16 mouse cellular contexts compared by ENCODE assay signal in genomic region chr13:54153672-54154218, GRCm38 (mm10). TPM values are rescaled to one million over a fixed set of nuclear protein-coding genes. Genes with fewer than 3 reads are reported as not detected.
DNase-seq lines count a peak whose midpoint lies in the region; ATAC-seq and TF ChIP-seq lines count a peak whose summit lies in the region.
"Had no signal": no experiment of that assay in that cellular context is flagged by ENCODE, and none has a peak within 500 bp of the region (broad histone marks: within the 10 kb centered on the region; RNA-seq: fewer than 3 reads in every experiment).

No protein-coding gene starts in this region.

- H3K4me3 ChIP-seq in heart, embryonic 11.5 days (ENCODE audit: low read depth, low read length) = no peak overlapping the region
- H3K4me3 ChIP-seq in ES-E14 (ENCODE audit: insufficient read depth in 1 of 2, low read depth in 1 of 2, low read length in 2 of 2, poor library complexity in 1 of 2, severe bottlenecking in 1 of 2) = peak overlapping the region in 1 of 2 experiments; percentile 16; a peak in 1 of 4 replicates
- H3K4me3 ChIP-seq in embryonic facial prominence, embryonic 15.5 days (replicated peaks) = no peak overlapping the region
- no peak overlapping the region for H3K4me3 ChIP-seq in cerebellum, adult 2 months (replicated peaks; ENCODE audit: insufficient read depth, low read depth, low read length)
- no peak overlapping the region for H3K4me3 ChIP-seq in forebrain, embryonic 11.5 days (ENCODE audit: low read depth, low read length)
- H3K4me3 ChIP-seq: forebrain, embryonic 10.5 days; liver, embryonic 13.5 days; neural tube, embryonic 12.5 days had no signal

- TF ChIP-seq CTCF in cerebellum, adult 2 months (IDR thresholded peaks at IDR 0.05; ENCODE audit: borderline replicate concordance, insufficient read depth, low read depth, low read length) = no peak

- no peak for ATAC-seq in heart, embryonic 11.5 days (replicated peaks; ENCODE audit: insufficient number of reproducible peaks, low FRiP score, low TSS enrichment)
- peak; percentile 65; the same call in 1 of the 2 replicates for ATAC-seq in embryonic facial prominence, embryonic 15.5 days (ENCODE audit: insufficient number of reproducible peaks, low FRiP score, low TSS enrichment, low read depth)
- ATAC-seq in forebrain, embryonic 11.5 days (replicated peaks; ENCODE audit: low FRiP score) = no peak
- ATAC-seq: hindbrain, embryonic 16.5 days; midbrain, embryonic 16.5 days had no signal

- H3K4me2 ChIP-seq in heart, embryonic 11.5 days = 0 out of 2 replicates have a peak overlapping the region, but pooled peaks have one; percentile 6
- no peak overlapping the region for H3K4me2 ChIP-seq in embryonic facial prominence, embryonic 15.5 days (replicated peaks)
- no peak overlapping the region for H3K4me2 ChIP-seq in forebrain, embryonic 11.5 days (ENCODE audit: low read depth, low read length, severe bottlenecking)
- H3K4me2 ChIP-seq: liver, embryonic 13.5 days; neural tube, embryonic 12.5 days had no signal

- intact Hi-C loops in heart, postnatal 10 days (cut with DNase I) = no loop called here
- intact Hi-C loops in left cerebral cortex, postnatal 4 days (cut with DNase I) = no loop called here

- H3K9ac ChIP-seq in heart, embryonic 11.5 days (ENCODE audit: low read depth, low read length) = no peak overlapping the region
- no peak overlapping the region for H3K9ac ChIP-seq in ES-E14 (ENCODE audit: insufficient read depth, low read depth, low read length, poor library complexity, severe bottlenecking)
- H3K9ac ChIP-seq in embryonic facial prominence, embryonic 15.5 days = no peak overlapping the region
- no peak overlapping the region for H3K9ac ChIP-seq in forebrain, embryonic 11.5 days (ENCODE audit: low read length)
- H3K9ac ChIP-seq: liver, embryonic 13.5 days; neural tube, embryonic 12.5 days had no signal

- no peaks in the 10 kb centered on the region for H3K9me3 ChIP-seq in heart, embryonic 11.5 days (replicated peaks; ENCODE audit: control insufficient read depth, low read length)
- H3K9me3 ChIP-seq in ES-E14 (ENCODE audit: control insufficient read depth, insufficient read depth, low read depth, low read length) = no peaks in the 10 kb centered on the region
- H3K9me3 ChIP-seq in embryonic facial prominence, embryonic 15.5 days (replicated peaks) = no peaks in the 10 kb centered on the region
- no peaks in the 10 kb centered on the region for H3K9me3 ChIP-seq in forebrain, embryonic 11.5 days (ENCODE audit: control insufficient read depth, low read length)
- H3K9me3 ChIP-seq: forebrain, embryonic 10.5 days; liver, embryonic 13.5 days; neural tube, embryonic 12.5 days had no signal

- 9% methylated on average over 9 of the region's 9 CpGs for WGBS in heart, embryonic 11.5 days (ENCODE audit: insufficient replicate concordance)
- 29% methylated on average over 9 of the region's 9 CpGs for WGBS in embryonic facial prominence, embryonic 15.5 days
- WGBS in cerebellum, adult 2 months = 61% methylated on average over 9 of the region's 9 CpGs
- WGBS in forebrain, embryonic 11.5 days = 27% methylated on average over 9 of the region's 9 CpGs

- TF ChIP-seq POLR2A in cerebellum, adult 2 months (IDR thresholded peaks at IDR 0.05; ENCODE audit: borderline replicate concordance, insufficient read depth, low read length) = no peak

- no peaks in the 10 kb centered on the region for H3K27me3 ChIP-seq in heart, embryonic 11.5 days (ENCODE audit: control insufficient read depth, insufficient read depth, low read length)
- no peaks in the 10 kb centered on the region for H3K27me3 ChIP-seq in embryonic facial prominence, embryonic 15.5 days
- H3K27me3 ChIP-seq in cerebellum, adult 2 months (ENCODE audit: control insufficient read depth, insufficient read depth, low read length) = no peaks in the 10 kb centered on the region
- no peaks in the 10 kb centered on the region for H3K27me3 ChIP-seq in forebrain, embryonic 11.5 days (ENCODE audit: control insufficient read depth, insufficient read depth, low read length)
- H3K27me3 ChIP-seq: liver, embryonic 13.5 days; neural tube, embryonic 12.5 days had no signal

- H3K27ac ChIP-seq in heart, embryonic 11.5 days (ENCODE audit: low read depth, low read length) = no peak overlapping the region
- H3K27ac ChIP-seq in ES-E14 (ENCODE audit: insufficient read depth, low read depth, low read length, poor library complexity, severe bottlenecking) = no peak overlapping the region
- no peak overlapping the region for H3K27ac ChIP-seq in embryonic facial prominence, embryonic 15.5 days (replicated peaks)
- no peak overlapping the region for H3K27ac ChIP-seq in cerebellum, adult 2 months (ENCODE audit: insufficient read depth, low read length)
- H3K27ac ChIP-seq in forebrain, embryonic 11.5 days (ENCODE audit: low read depth, low read length) = no peak overlapping the region
- H3K27ac ChIP-seq: forebrain, embryonic 10.5 days; liver, embryonic 13.5 days; neural tube, embryonic 12.5 days had no signal

- in situ Hi-C loops in ES-E14 (cut with MboI; ENCODE audit: low sequenced_read_pairs in 2 of 2, unreplicated experiment in 2 of 2) = no loop called here

- peaks cover 4% of the 10 kb centered on the region; the same call in 1 of the 2 replicates for H3K4me1 ChIP-seq in heart, embryonic 11.5 days (ENCODE audit: control insufficient read depth, insufficient read depth, low read length)
- H3K4me1 ChIP-seq in ES-E14 (ENCODE audit: control insufficient read depth in 2 of 2, insufficient read depth in 2 of 2, low read length in 2 of 2, poor library complexity in 1 of 2) = peaks cover 9 to 26% of the 10 kb centered on the region in 2 experiments
- no peaks in the 10 kb centered on the region for H3K4me1 ChIP-seq in embryonic facial prominence, embryonic 15.5 days
- peaks cover 13% of the 10 kb centered on the region for H3K4me1 ChIP-seq in cerebellum, adult 2 months (ENCODE audit: control insufficient read depth, insufficient read depth, low read length)
- H3K4me1 ChIP-seq in forebrain, embryonic 11.5 days (replicated peaks; ENCODE audit: control insufficient read depth, insufficient read depth, low read length) = no peaks in the 10 kb centered on the region; the same call in 1 of the 2 replicates

- DNase-seq in heart, postnatal 10 days = no peak
- DNase-seq in 416B (ENCODE audit: low read depth) = peak; percentile 38
- DNase-seq in ES-E14 (ENCODE audit: low read depth, low spot score) = peak; percentile 58
- no peak for DNase-seq in left cerebral cortex, postnatal 4 days
- no peak for DNase-seq in cerebellum, adult 2 months
- no peak for DNase-seq in forebrain, embryonic 11.5 days (ENCODE audit: low spot score)
- DNase-seq: adrenal gland, postnatal 36 days; kidney, adult 9 months; liver, embryonic 13.5 days; thymus, postnatal 14 days had no signal

- H3K36me3 ChIP-seq in heart, embryonic 11.5 days (ENCODE audit: control insufficient read depth, insufficient read depth, low read length) = no peaks in the 10 kb centered on the region
- H3K36me3 ChIP-seq in ES-E14 (ENCODE audit: control insufficient read depth, insufficient read depth, low read length, poor library complexity, severe bottlenecking) = no peaks in the 10 kb centered on the region
- no peaks in the 10 kb centered on the region for H3K36me3 ChIP-seq in embryonic facial prominence, embryonic 15.5 days
- H3K36me3 ChIP-seq in forebrain, embryonic 11.5 days (ENCODE audit: control insufficient read depth, insufficient read depth, low read length) = no peaks in the 10 kb centered on the region
- H3K36me3 ChIP-seq: forebrain, embryonic 10.5 days; liver, embryonic 13.5 days; neural tube, embryonic 12.5 days had no signal

TF ChIP-seq in ES-E14, 5 proteins besides CTCF, POLR2A, EP300 and RAD21:
- TF ChIP-seq MAFK (IDR thresholded peaks at IDR 0.05; ENCODE audit: insufficient read depth, low read depth, low read length) (no peak), ZC3H11A (IDR thresholded peaks at IDR 0.05; ENCODE audit: borderline replicate concordance, low read depth, low read length) (no peak), CHD2 (IDR thresholded peaks at IDR 0.05; ENCODE audit: low read depth, low read length) (no peak), ZNF384 (IDR thresholded peaks at IDR 0.05; ENCODE audit: low read depth, low read length) (no peak), HCFC1 (IDR thresholded peaks at IDR 0.05; ENCODE audit: borderline replicate concordance, insufficient read depth, low read length) (no peak)
TF ChIP-seq in ES-E14: peak in this region for 0.

RNA-seq across cellular contexts. Expression of gene Hrh2, which starts 38.2 kb away (rescaled TPM):
- polyA plus RNA-seq in heart, embryonic 11.5 days (2014; fragmentation: Nextera tagmentation; extraction: Ambion mirVana) = 0.04 and 0.10 TPM in 2 replicates
- under 1 TPM; 0.12 TPM for total RNA-seq in heart, postnatal 10 days (2021)
- total RNA-seq in ES-E14 (2012; rRNA removed) = 0.62 and 0.79 TPM in 2 replicates
- 0.09 and 0.12 TPM in 2 replicates for polyA plus RNA-seq in embryonic facial prominence, embryonic 15.5 days (2015; fragmentation: Nextera tagmentation; extraction: Ambion mirVana)
- total RNA-seq in left cerebral cortex, postnatal 4 days (2021) = 1 to 10 TPM; 3.9 to 4.1 TPM
- polyA plus RNA-seq in cerebellum, adult 2 months (2012; rRNA removed) = 5.3 and 6.5 TPM in 2 replicates
- polyA plus RNA-seq in forebrain, embryonic 11.5 days (2014; fragmentation: Nextera tagmentation; extraction: Ambion mirVana) = not detected in 2 replicates

Comparison
In these comparisons a context has a peak if more than half of its experiments do, and no peak if none do; other contexts are left out.
1. DNase-seq: peak in 416B (single experiment) and ES-E14 (single experiment); none in heart, postnatal 10 days (0 of 2), left cerebral cortex, postnatal 4 days (single experiment), cerebellum, adult 2 months (0 of 2) and forebrain, embryonic 11.5 days (single experiment).